Mouse (Mus musculus) forebrain, embryonic 11.5 days (tissue): ENCODE measurements around the gene Mkrn3. TPM values are rescaled to one million over a fixed set of nuclear protein-coding genes. Genes with fewer than 3 reads are reported as not detected.

Experiments
- ATAC-seq: fragments of 200-750 bp; cut with Nextera tagmentation; replicated peaks from 2 replicates; pipeline ENCODE4 v1.8.0; 2017; ENCODE audit warnings: moderate TSS enrichment; ENCODE audit not compliant: low FRiP score
- DNase-seq: peaks from one replicate; pipeline ENCODE4 v3.0.0-alpha.2; 2017; ENCODE audit warnings: low spot score
- H3K27ac ChIP-seq: fragments of 300-500 bp; sonication (generic); 2 replicates; pipeline ENCODE4 v1.5.1; 2014; ENCODE audit warnings: low read depth, low read length
- H3K27me3 ChIP-seq: fragments of 300-500 bp; sonication (generic); 2 replicates; pipeline ENCODE4 v1.6.1; 2014; ENCODE audit warnings: mild to moderate bottlenecking, low read length, mixed read lengths; ENCODE audit not compliant: control insufficient read depth, insufficient read depth
- H3K36me3 ChIP-seq: fragments of 300-500 bp; sonication (generic); 2 replicates; pipeline ENCODE4 v1.6.1; 2014; ENCODE audit warnings: mild to moderate bottlenecking, low read length, moderate library complexity, mixed read lengths; ENCODE audit not compliant: control insufficient read depth, insufficient read depth
- H3K4me1 ChIP-seq: fragments of 300-500 bp; sonication (generic); replicated peaks from 2 replicates; pipeline ENCODE4 v1.6.1; 2014; ENCODE audit warnings: low read length, mixed read lengths; ENCODE audit not compliant: control insufficient read depth, insufficient read depth
- H3K4me2 ChIP-seq: fragments of 300-500 bp; sonication (generic); 2 replicates; pipeline ENCODE4 v1.6.1; 2014; ENCODE audit warnings: low read depth, mild to moderate bottlenecking, low read length, moderate library complexity, mixed read lengths; ENCODE audit not compliant: severe bottlenecking
- H3K4me3 ChIP-seq: fragments of 300-500 bp; sonication (generic); 2 replicates; pipeline ENCODE4 v1.5.1; 2014; ENCODE audit warnings: low read depth, low read length
- H3K9ac ChIP-seq: fragments of 300-500 bp; sonication (generic); 2 replicates; pipeline ENCODE4 v1.6.1; 2014; ENCODE audit warnings: low read length
- H3K9me3 ChIP-seq: fragments of 300-500 bp; sonication (generic); 2 replicates; pipeline ENCODE4 v1.6.1; 2016; ENCODE audit warnings: low read length, mixed read lengths; ENCODE audit not compliant: control insufficient read depth
- WGBS: fragments of 180-500 bp; shearing (Covaris S2); extraction: QIAGEN DNeasy Blood & Tissue Kit; methylation state at CpG from one replicate; pipeline ENCODE4 v1.1.7; 2014; 5-methylcytosine and 5-hydroxymethylcytosine counted together
- polyA plus RNA-seq: library from polyadenylated mRNA; unstranded; fragments of >200 nt; fragmentation: Nextera tagmentation; extraction: Ambion mirVana; gene quantifications from 2 replicates; pipeline ENCODE4 v1.2.1, GENCODE M21; 2014

Mkrn3 gene
- polyA plus RNA-seq, 1 experiment from 2014 or later, result 19.3 TPM

GRCm38 (mm10) chr7:62433243-62433642 lies 13.3 kb upstream of the Mkrn3 start:
- Histone ChIP-seq H3K9ac (no peak overlapping the region), H3K27ac (no peak overlapping the region), H3K4me2 (no peak overlapping the region), H3K36me3 (no peaks in the 10 kb centered on the region), H3K4me3 (no peak overlapping the region), H3K4me1 (no peaks in the 10 kb centered on the region), H3K9me3 (no peaks in the 10 kb centered on the region), H3K27me3 (no peaks in the 10 kb centered on the region)
- WGBS, result 36% methylated on average over 3 of the region's 3 CpGs
- DNase-seq, result no peak
- no peak for ATAC-seq

GRCm38 (mm10) chr7:62428337-62428736 lies 8.4 kb upstream of the Mkrn3 start:
- Histone ChIP-seq H3K4me2 (no peak overlapping the region), H3K9ac (no peak overlapping the region), H3K27ac (no peak overlapping the region), H3K27me3 (no peaks in the 10 kb centered on the region), H3K4me3 (no peak overlapping the region), H3K9me3 (no peaks in the 10 kb centered on the region), H3K4me1 (no peaks in the 10 kb centered on the region), H3K36me3 (no peaks in the 10 kb centered on the region)
- 23% methylated on average over 8 of the region's 8 CpGs for WGBS
- DNase-seq (peak; percentile 61), ATAC-seq (no peak)

- DNase-seq, result peak; percentile 59
- ATAC-seq, result peak; percentile 70
- Histone ChIP-seq H3K9me3 (no peaks in the 10 kb centered on the region; the same call in 1 of the 2 replicates), H3K4me1 (no peaks in the 10 kb centered on the region), H3K4me2 (peak overlapping the region; percentile 34), H3K27ac (peak overlapping the region; percentile 85), H3K36me3 (no peaks in the 10 kb centered on the region), H3K27me3 (no peaks in the 10 kb centered on the region), H3K4me3 (peak overlapping the region; percentile 35), H3K9ac (peak overlapping the region; percentile 49; the same call in 1 of the 2 replicates)
- 22% methylated on average over 4 of the region's 4 CpGs for WGBS
Measured at GRCm38 (mm10) chr7:62423210-62423609, 3.3 kb upstream of the Mkrn3 start.

- DNase-seq, result peak; percentile 71
- no peaks in the 10 kb centered on the region; the same call in 1 of the 2 replicates for H3K9me3 ChIP-seq
- H3K9ac ChIP-seq, result peak overlapping the region; percentile 25; the same call in 1 of the 2 replicates
- peak overlapping the region; percentile 70 for H3K4me3 ChIP-seq
- peak overlapping the region; percentile 92 for H3K27ac ChIP-seq
- peak; percentile 72 for ATAC-seq
- no peaks in the 10 kb centered on the region for H3K4me1 ChIP-seq
- H3K4me2 ChIP-seq, result peak overlapping the region; percentile 47
- 30% methylated on average over 6 of the region's 6 CpGs for WGBS
- H3K36me3 ChIP-seq, result no peaks in the 10 kb centered on the region
- no peaks in the 10 kb centered on the region for H3K27me3 ChIP-seq
Measured at GRCm38 (mm10) chr7:62420566-62420965, 627 bp upstream of the Mkrn3 start.

- Histone ChIP-seq H3K9ac (peak overlapping the region; percentile 90), H3K36me3 (no peaks in the 10 kb centered on the region), H3K27me3 (no peaks in the 10 kb centered on the region), H3K4me2 (peak overlapping the region; percentile 64), H3K4me1 (no peaks in the 10 kb centered on the region), H3K4me3 (peak overlapping the region; percentile 70), H3K27ac (peak overlapping the region; percentile 92), H3K9me3 (no peaks in the 10 kb centered on the region; the same call in 1 of the 2 replicates)
- no peak for ATAC-seq
- WGBS, result 45% methylated on average over 17 of the region's 17 CpGs
- no peak for DNase-seq
Measured at GRCm38 (mm10) chr7:62419105-62419492, 840 bp downstream of the Mkrn3 start.

- H3K27me3 ChIP-seq, result no peaks in the 10 kb centered on the region
- ATAC-seq (no peak), DNase-seq (no peak)
- H3K4me2 ChIP-seq, result peak overlapping the region; percentile 64
- no peaks in the 10 kb centered on the region for H3K36me3 ChIP-seq
- 48% methylated on average over 9 of the region's 9 CpGs for WGBS
- H3K4me1 ChIP-seq, result no peaks in the 10 kb centered on the region
- H3K27ac ChIP-seq, result peak overlapping the region; percentile 92
- peak overlapping the region; percentile 70 for H3K4me3 ChIP-seq
- H3K9ac ChIP-seq, result peak overlapping the region; percentile 90
- no peaks in the 10 kb centered on the region; the same call in 1 of the 2 replicates for H3K9me3 ChIP-seq
Measured at GRCm38 (mm10) chr7:62418346-62418745, 1.6 kb downstream of the Mkrn3 start.

GRCm38 (mm10) chr7:62416173-62416572 lies 3.8 kb downstream of the Mkrn3 start:
- H3K4me3 ChIP-seq, result peak overlapping the region; percentile 9; the same call in 1 of the 2 replicates
- H3K27me3 ChIP-seq, result no peaks in the 10 kb centered on the region
- no peaks in the 10 kb centered on the region; the same call in 1 of the 2 replicates for H3K4me1 ChIP-seq
- no peaks in the 10 kb centered on the region for H3K36me3 ChIP-seq
- peak overlapping the region; percentile 32; the same call in 1 of the 2 replicates for H3K9ac ChIP-seq
- DNase-seq (peak; percentile 53), ATAC-seq (peak; percentile 55)
- no peaks in the 10 kb centered on the region; the same call in 1 of the 2 replicates for H3K9me3 ChIP-seq
- H3K4me2 ChIP-seq, result peak overlapping the region; percentile 36; the same call in 1 of the 2 replicates
- peak overlapping the region; percentile 87 for H3K27ac ChIP-seq

- WGBS, result 39% methylated on average over 1 of the region's 1 CpGs
- Histone ChIP-seq H3K4me3 (no peak overlapping the region), H3K9me3 (no peaks in the 10 kb centered on the region; the same call in 1 of the 2 replicates), H3K9ac (peak overlapping the region; percentile 23), H3K4me2 (peak overlapping the region; percentile 2; the same call in 1 of the 2 replicates), H3K4me1 (no peaks in the 10 kb centered on the region; the same call in 1 of the 2 replicates), H3K27ac (peak overlapping the region; percentile 77), H3K36me3 (no peaks in the 10 kb centered on the region), H3K27me3 (no peaks in the 10 kb centered on the region)
- DNase-seq (peak; percentile 55), ATAC-seq (peak; percentile 40)
Measured at GRCm38 (mm10) chr7:62415222-62415621, 4.7 kb downstream of the Mkrn3 start.

- whole genome bisulfite sequencing, result 34% methylated on average over 3 of the region's 3 CpGs
Measured at GRCm38 (mm10) chr7:62407803-62408202, 12.1 kb downstream of the Mkrn3 start.

More at GRCm38 (mm10) chr7:62407803-62408202, 12.1 kb downstream of the Mkrn3 start:
- ATAC-seq (peak; percentile 58; the same call in 1 of the 2 replicates), DNase-seq (no peak)
- H3K4me3 ChIP-seq, result no peak overlapping the region
- peak overlapping the region; percentile 71; the same call in 1 of the 2 replicates for H3K27ac ChIP-seq
- peak overlapping the region; percentile 15; the same call in 1 of the 2 replicates for H3K4me2 ChIP-seq
- H3K9ac ChIP-seq, result no peak overlapping the region
- no peaks in the 10 kb centered on the region for H3K9me3 ChIP-seq
- no peaks in the 10 kb centered on the region for H3K27me3 ChIP-seq
- peaks cover 4% of the 10 kb centered on the region; the same call in 1 of the 2 replicates for H3K4me1 ChIP-seq
- no peaks in the 10 kb centered on the region for H3K36me3 ChIP-seq
